Mouse (Mus musculus): ENCODE measurements around the gene Rab3gap1.
"Not testable (repeated sequence)": the region's sequence is repeated elsewhere in the genome, so short reads cannot be mapped to it uniquely, and the experiment has no call there.

The Rab3gap1 gene

DNA sequence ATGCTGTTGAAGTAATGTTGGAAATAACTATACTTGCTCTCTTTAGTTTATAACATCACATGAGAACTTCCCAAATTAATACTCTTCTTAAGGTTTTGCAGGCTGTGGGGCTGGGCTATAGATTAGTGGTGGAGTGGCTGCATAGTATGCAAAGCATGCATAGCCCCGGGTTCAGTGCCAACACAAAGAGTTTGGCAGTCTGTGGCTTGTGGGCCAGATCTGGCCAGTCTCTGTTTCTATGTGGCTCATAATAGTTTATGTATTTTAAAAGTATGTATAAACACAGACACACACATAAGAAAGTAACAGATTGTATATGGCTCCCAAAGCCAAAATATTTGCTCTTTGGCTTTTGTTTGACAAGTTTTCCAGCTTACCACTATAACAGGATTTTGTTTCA is 47.2 kb downstream of the Rab3gap1 start:
- DNase-seq (ENCODE audit: low read depth, low spot score) = no peak

DNA sequence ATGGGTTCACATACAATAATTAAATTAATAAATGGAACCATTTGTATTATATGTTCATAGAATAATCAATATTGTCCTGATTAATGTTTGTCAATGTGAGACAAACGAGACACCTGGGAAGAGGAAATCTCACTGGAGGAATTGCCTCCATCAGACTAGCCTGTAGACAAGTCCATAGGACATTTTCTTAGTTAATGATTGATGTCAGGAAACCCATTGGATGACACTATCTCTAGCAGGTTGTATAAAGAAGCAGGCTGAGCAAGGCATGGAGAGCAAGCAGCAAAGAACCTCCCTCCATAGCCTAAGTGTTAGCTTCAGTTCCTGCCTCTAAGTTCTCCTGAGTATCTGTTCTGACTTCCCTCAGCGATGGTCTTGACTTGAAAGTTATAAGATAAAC is 64.8 kb downstream of the Rab3gap1 start:
- DNase-seq (ENCODE audit: low read depth, low spot score) = no peak

- DNase-seq (ENCODE audit: low read depth, low spot score) = no peak
These were observed 65.7 kb downstream of the Rab3gap1 start for GRCm38 (mm10) chr1:127934322-127934721.

DNA sequence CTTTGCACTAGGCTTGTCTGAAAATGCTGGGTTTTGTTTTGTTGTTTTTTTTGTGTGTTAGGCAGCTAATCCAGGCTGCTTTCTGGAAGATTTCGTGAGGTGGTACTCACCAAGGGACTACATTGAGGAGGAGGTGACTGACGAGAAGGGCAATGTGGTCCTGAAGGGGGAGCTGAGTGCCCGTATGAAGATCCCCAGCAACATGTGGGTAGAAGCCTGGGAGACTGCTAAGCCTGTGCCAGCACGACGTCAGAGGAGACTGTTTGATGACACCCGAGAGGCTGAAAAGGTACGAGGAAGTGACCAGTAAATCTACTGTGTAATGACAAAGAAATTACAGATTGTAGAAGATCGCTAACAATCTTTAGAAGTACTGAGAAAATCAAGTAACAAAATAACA is 68.7 kb downstream of the Rab3gap1 start:
- DNase-seq (ENCODE audit: low read depth, low spot score) = no peak

DNA sequence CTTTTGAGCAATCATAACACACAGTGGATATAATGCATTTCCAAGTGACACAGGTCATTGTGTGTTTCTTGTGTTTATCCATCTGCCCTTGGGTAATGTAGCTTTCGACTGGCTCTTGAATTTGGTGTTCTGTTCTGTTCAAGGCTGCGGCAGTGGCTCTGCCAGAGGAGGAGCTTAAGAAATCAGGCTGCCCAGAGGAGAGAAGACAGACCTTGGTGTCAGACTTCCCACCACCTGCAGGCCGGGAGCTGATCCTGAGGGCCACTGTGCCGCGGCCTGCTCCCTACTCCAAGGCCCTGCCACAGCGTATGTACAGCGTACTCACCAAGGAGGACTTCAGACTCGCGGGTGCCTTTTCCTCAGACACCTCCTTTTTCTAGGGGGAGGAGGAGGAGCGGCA is 73.7 kb downstream of the Rab3gap1 start:
- no peak for DNase-seq (ENCODE audit: low read depth, low spot score)

GRCm38 (mm10) chr1:127943516-127943915 is 74.9 kb downstream of the Rab3gap1 start:
- DNase-seq (ENCODE audit: low read depth, low spot score) = no peak

GRCm38 (mm10) chr1:127945696-127946575 is 77.4 kb downstream of the Rab3gap1 start:
- no peak for DNase-seq (ENCODE audit: low read depth, low spot score)

- DNase-seq (ENCODE audit: low read depth, low spot score) = no peak
These were observed 78.2 kb downstream of the Rab3gap1 start for GRCm38 (mm10) chr1:127946615-127947249.

GRCm38 (mm10) chr1:127948748-127949147 is 80.2 kb downstream of the Rab3gap1 start:
- DNase-seq (ENCODE audit: low read depth, low spot score) = no peak

GRCm38 (mm10) chr1:127952276-127952675 is 83.7 kb downstream of the Rab3gap1 start:
- DNase-seq (ENCODE audit: low read depth, low spot score) = no peak

- not testable (repeated sequence) for DNase-seq (ENCODE audit: low read depth, low spot score)
These were observed 85.6 kb downstream of the Rab3gap1 start for GRCm38 (mm10) chr1:127954198-127954597.

DNA sequence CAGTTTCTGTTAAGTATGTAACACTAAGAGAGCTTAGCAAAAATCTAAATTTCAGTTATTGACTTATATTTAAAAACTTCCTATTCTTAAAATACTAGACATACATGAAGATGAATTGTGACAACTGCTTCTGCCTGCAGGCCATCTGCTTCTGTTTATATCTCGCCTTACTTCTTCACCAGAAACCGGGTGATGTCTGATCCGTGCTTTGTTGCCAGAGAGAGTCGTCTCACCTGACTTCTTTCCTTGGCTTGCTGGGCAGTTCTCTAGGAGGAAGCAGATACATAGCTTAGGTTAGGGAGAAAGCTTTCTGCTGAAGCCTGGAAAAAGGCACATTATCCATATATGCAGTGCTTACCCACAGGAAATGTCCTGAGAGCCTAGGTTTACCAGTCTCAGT is 86.2 kb downstream of the Rab3gap1 start:
- no peak for DNase-seq (ENCODE audit: low read depth, low spot score)

GRCm38 (mm10) chr1:127956524-127956923 is 88.0 kb downstream of the Rab3gap1 start:
- DNase-seq (ENCODE audit: low read depth, low spot score) = no peak

GRCm38 (mm10) chr1:127958801-127959200 is 90.2 kb downstream of the Rab3gap1 start:
- DNase-seq (ENCODE audit: low read depth, low spot score) = no peak

- DNase-seq (ENCODE audit: low read depth, low spot score) = no peak
These were observed 90.7 kb downstream of the Rab3gap1 start for GRCm38 (mm10) chr1:127959312-127959718.

GRCm38 (mm10) chr1:127961140-127961539 is 92.6 kb downstream of the Rab3gap1 start:
- DNase-seq (ENCODE audit: low read depth, low spot score) = no peak

GRCm38 (mm10) chr1:127963326-127963725 is 94.8 kb downstream of the Rab3gap1 start:
- no peak for DNase-seq (ENCODE audit: low read depth, low spot score)

DNA sequence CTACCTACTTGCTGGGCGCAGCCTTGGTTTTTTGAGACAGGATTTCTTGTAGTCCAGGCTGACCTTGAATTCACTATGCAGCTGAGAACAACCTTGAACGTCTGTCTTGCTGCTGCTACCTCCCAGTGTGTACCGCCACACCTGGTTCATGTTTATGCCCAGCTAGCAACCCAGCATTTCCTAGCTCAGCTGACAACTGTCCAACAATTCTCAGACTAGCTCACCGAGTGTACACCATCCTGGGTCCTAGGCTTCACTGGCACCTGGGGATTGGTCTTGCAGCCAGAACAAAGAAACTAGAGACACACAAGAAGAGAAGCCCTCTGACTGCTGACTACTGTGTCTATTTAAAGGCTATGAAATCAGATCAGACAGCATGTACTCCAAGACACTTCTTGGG is 102.3 kb downstream of the Rab3gap1 start:
- no peak for DNase-seq (ENCODE audit: low read depth, low spot score)

DNA sequence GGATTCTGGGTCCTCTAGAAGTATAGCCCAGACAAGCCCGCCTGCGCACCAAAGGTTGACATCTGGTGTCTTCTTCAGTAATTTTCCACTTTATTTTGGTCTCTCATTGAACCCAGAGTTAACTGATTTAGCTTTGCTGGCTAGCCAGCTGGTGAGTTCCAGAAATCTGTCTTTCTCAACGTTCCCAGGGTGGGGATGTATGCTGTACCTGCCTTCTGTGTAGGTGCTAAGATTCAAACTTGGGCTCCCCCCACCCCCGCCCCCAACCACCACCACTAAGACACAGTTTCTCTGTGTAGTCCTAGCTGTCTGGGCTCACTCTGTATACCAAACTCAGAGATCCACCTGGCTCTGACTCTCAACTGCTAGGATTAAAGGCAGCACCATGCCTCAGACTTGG is 105.5 kb downstream of the Rab3gap1 start:
- no peak for DNase-seq (ENCODE audit: low read depth, low spot score)

DNA sequence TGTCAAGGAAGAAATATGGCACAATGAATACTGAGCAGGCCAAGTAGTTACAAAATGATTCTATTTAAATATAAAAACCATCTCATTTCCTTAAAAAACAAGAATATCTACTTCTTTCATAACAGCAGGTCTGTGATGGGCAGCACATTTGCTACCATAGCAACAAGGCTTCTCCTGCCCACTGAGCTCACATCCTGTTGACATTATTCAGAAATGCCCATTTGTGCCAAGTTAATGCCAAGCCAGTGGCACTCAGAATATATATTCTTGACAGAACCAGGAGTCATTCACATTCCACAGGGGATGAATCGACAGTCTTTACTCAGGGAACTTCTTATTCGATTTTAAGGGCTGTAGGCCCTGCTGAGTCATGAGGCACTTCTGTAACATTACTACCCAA is 107.1 kb downstream of the Rab3gap1 start:
- no peak for DNase-seq (ENCODE audit: low read depth, low spot score)

- DNase-seq (ENCODE audit: low read depth, low spot score) = no peak
These were observed 107.5 kb downstream of the Rab3gap1 start for GRCm38 (mm10) chr1:127976106-127976505.

- DNase-seq (ENCODE audit: low read depth, low spot score) = no peak
These were observed 109.6 kb downstream of the Rab3gap1 start for GRCm38 (mm10) chr1:127978125-127978524.
